Mouse (Mus musculus) liver, embryonic 12.5 days (tissue): ENCODE results near the gene Neu1. TPM values are rescaled to one million over a fixed set of nuclear protein-coding genes. Genes with fewer than 3 reads are reported as not detected.
A peak's percentile ranks its signal among the peaks of the same experiment; 100 is the strongest.
"Not testable (repeated sequence)": the region's sequence is repeated elsewhere in the genome, so short reads cannot be mapped to it uniquely, and the experiment has no call there.

Source experiments
- ATAC-seq: fragments of 200-750 bp; cut with Nextera tagmentation; 2 replicates; pipeline ENCODE4 v1.8.0; 2017; ENCODE audit warnings: moderate number of reproducible peaks, mild to moderate bottlenecking, moderate library complexity
- H3K27ac ChIP-seq: fragments of 300-500 bp; sonication (generic); 2 replicates; pipeline ENCODE4 v1.5.1; 2016; ENCODE audit warnings: mild to moderate bottlenecking
- H3K27me3 ChIP-seq: fragments of 300-500 bp; sonication (generic); replicated peaks from 2 replicates; pipeline ENCODE4 v1.6.1; 2016; ENCODE audit warnings: mild to moderate bottlenecking, moderate library complexity
- H3K36me3 ChIP-seq: fragments of 300-500 bp; sonication (generic); 2 replicates; pipeline ENCODE4 v1.6.1; 2016; ENCODE audit warnings: mild to moderate bottlenecking, moderate library complexity
- H3K4me1 ChIP-seq: fragments of 300-500 bp; sonication (generic); 2 replicates; pipeline ENCODE4 v1.6.1; 2016
- H3K4me2 ChIP-seq: fragments of 300-500 bp; sonication (generic); 2 replicates; pipeline ENCODE4 v1.6.1; 2016; ENCODE audit warnings: mild to moderate bottlenecking, moderate library complexity
- H3K4me3 ChIP-seq: fragments of 300-500 bp; sonication (generic); 2 replicates; pipeline ENCODE4 v1.5.1; 2016; ENCODE audit warnings: mild to moderate bottlenecking, moderate library complexity
- H3K9ac ChIP-seq: fragments of 300-500 bp; sonication (generic); 2 replicates; pipeline ENCODE4 v1.6.1; 2016; ENCODE audit warnings: mild to moderate bottlenecking, moderate library complexity
- H3K9me3 ChIP-seq: fragments of 300-500 bp; sonication (generic); replicated peaks from 2 replicates; pipeline ENCODE4 v1.6.1; 2016; ENCODE audit warnings: mild to moderate bottlenecking, moderate library complexity
- WGBS: fragments of 180-500 bp; shearing (Covaris S2); methylation state at CpG from one replicate; pipeline ENCODE4 v1.1.7; 2016; ENCODE audit not compliant: insufficient replicate concordance; 5-methylcytosine and 5-hydroxymethylcytosine counted together
- polyA plus RNA-seq: library from polyadenylated mRNA; unstranded; fragments of >200 nt; fragmentation: Nextera tagmentation; extraction: Ambion mirVana; gene quantifications from 2 replicates; pipeline ENCODE4 v1.2.1, GENCODE M21; 2016

The Neu1 gene
- polyA plus RNA-seq, 1 experiment from 2014 or later = 16.9 TPM

- peak overlapping the region; percentile 100 for H3K4me2 ChIP-seq
- peak overlapping the region; percentile 80 for H3K4me3 ChIP-seq
- H3K9ac ChIP-seq = peak overlapping the region; percentile 91
- peak overlapping the region; percentile 90 for H3K27ac ChIP-seq
- H3K36me3 ChIP-seq = peaks cover 14% of the 10 kb centered on the region
- no peak for ATAC-seq
- no peaks in the 10 kb centered on the region for H3K9me3 ChIP-seq
- peaks cover 66% of the 10 kb centered on the region for H3K4me1 ChIP-seq
- H3K27me3 ChIP-seq = no peaks in the 10 kb centered on the region
- 16% methylated on average over 48 of the region's 51 CpGs for WGBS
These were observed 36.1 kb upstream of the Neu1 start for GRCm38 (mm10) chr17:34894801-34895530.

GRCm38 (mm10) chr17:34895724-34896123 is 35.3 kb upstream of the Neu1 start:
- H3K27ac ChIP-seq = peak overlapping the region; percentile 90
- ATAC-seq = no peak
- 89% methylated on average over 15 of the region's 15 CpGs for WGBS
- H3K4me3 ChIP-seq = 0 out of 2 replicates have a peak overlapping the region, but pooled peaks have one; percentile 80
- H3K9me3 ChIP-seq = no peaks in the 10 kb centered on the region
- H3K4me1 ChIP-seq = peaks cover 73% of the 10 kb centered on the region
- no peak overlapping the region; the same call in 1 of the 2 replicates for H3K9ac ChIP-seq
- H3K36me3 ChIP-seq = peaks cover 14% of the 10 kb centered on the region
- H3K4me2 ChIP-seq = peak overlapping the region; percentile 100
- H3K27me3 ChIP-seq = no peaks in the 10 kb centered on the region

- WGBS = 71% methylated on average over 17 of the region's 17 CpGs
- Histone ChIP-seq H3K4me3 (no peak overlapping the region), H3K4me2 (peak overlapping the region; percentile 100), H3K4me1 (peaks cover 73% of the 10 kb centered on the region), H3K27ac (no peak overlapping the region; the same call in 1 of the 2 replicates), H3K36me3 (peaks cover 18% of the 10 kb centered on the region), H3K27me3 (no peaks in the 10 kb centered on the region), H3K9ac (no peak overlapping the region), H3K9me3 (no peaks in the 10 kb centered on the region)
- no peak for ATAC-seq
These were observed 34.7 kb upstream of the Neu1 start for GRCm38 (mm10) chr17:34896366-34896765.

- Histone ChIP-seq H3K27me3 (no peaks in the 10 kb centered on the region), H3K4me2 (peak overlapping the region; percentile 100), H3K4me1 (peaks cover 73% of the 10 kb centered on the region), H3K9me3 (no peaks in the 10 kb centered on the region), H3K36me3 (peaks cover 26% of the 10 kb centered on the region), H3K9ac (peak overlapping the region; percentile 93), H3K4me3 (peak overlapping the region; percentile 87), H3K27ac (peak overlapping the region; percentile 88)
- no peak for ATAC-seq
- 7% methylated on average over 10 of the region's 10 CpGs for WGBS
These were observed 33.5 kb upstream of the Neu1 start for GRCm38 (mm10) chr17:34897373-34898159.

- peak within 1 kb of the TSS; percentile 87 for H3K4me3 ChIP-seq
- H3K36me3 ChIP-seq = peaks cover 32% of the 10 kb centered on the region
- H3K27ac ChIP-seq = peak within 1 kb of the TSS; percentile 88
- H3K9ac ChIP-seq = peak within 1 kb of the TSS; percentile 93
- H3K4me1 ChIP-seq = peaks cover 73% of the 10 kb centered on the region
- peak within 1 kb of the TSS; percentile 100 for H3K4me2 ChIP-seq
- ATAC-seq = peak; percentile 60
- H3K27me3 ChIP-seq = no peaks in the 10 kb centered on the region
- no peaks in the 10 kb centered on the region for H3K9me3 ChIP-seq
- under 1% methylated on average over 32 of the region's 44 CpGs for WGBS
These were observed 32.9 kb upstream of the Neu1 start, which contains the start of the genes C2 and Ehmt2 for GRCm38 (mm10) chr17:34898160-34898586. Gene C2 (minus strand): TSS chr17:34898265. Gene Ehmt2 (plus strand): TSS chr17:34898469.

- Histone ChIP-seq H3K4me3 (peak overlapping the region; percentile 87), H3K4me1 (peaks cover 68% of the 10 kb centered on the region), H3K27me3 (no peaks in the 10 kb centered on the region), H3K27ac (peak overlapping the region; percentile 88), H3K36me3 (peaks cover 37% of the 10 kb centered on the region), H3K9me3 (no peaks in the 10 kb centered on the region), H3K9ac (peak overlapping the region; percentile 93), H3K4me2 (peak overlapping the region; percentile 100)
- ATAC-seq = no peak
- 1% methylated on average over 31 of the region's 47 CpGs for WGBS
These were observed 32.4 kb upstream of the Neu1 start for GRCm38 (mm10) chr17:34898706-34899052.

- peak; percentile 7; the same call in 1 of the 2 replicates for ATAC-seq
- Histone ChIP-seq H3K4me3 (peak overlapping the region; percentile 87), H3K4me2 (peak overlapping the region; percentile 100), H3K27ac (peak overlapping the region; percentile 88), H3K36me3 (peaks cover 43% of the 10 kb centered on the region), H3K4me1 (peaks cover 63% of the 10 kb centered on the region), H3K9ac (peak overlapping the region; percentile 93), H3K9me3 (no peaks in the 10 kb centered on the region), H3K27me3 (no peaks in the 10 kb centered on the region)
- WGBS = 3% methylated on average over 42 of the region's 45 CpGs
These were observed 31.8 kb upstream of the Neu1 start for GRCm38 (mm10) chr17:34899053-34899889.

GRCm38 (mm10) chr17:34899890-34900243 is 31.2 kb upstream of the Neu1 start:
- Histone ChIP-seq H3K9ac (peak overlapping the region; percentile 93), H3K4me3 (peak overlapping the region; percentile 87), H3K4me2 (peak overlapping the region; percentile 100), H3K9me3 (no peaks in the 10 kb centered on the region), H3K4me1 (peaks cover 57% of the 10 kb centered on the region), H3K36me3 (peaks cover 49% of the 10 kb centered on the region), H3K27me3 (no peaks in the 10 kb centered on the region), H3K27ac (peak overlapping the region; percentile 88)
- WGBS = 3% methylated on average over 5 of the region's 5 CpGs
- ATAC-seq = no peak

GRCm38 (mm10) chr17:34900826-34901225 is 30.2 kb upstream of the Neu1 start:
- not testable (repeated sequence) for H3K27me3 ChIP-seq, H3K9me3 ChIP-seq, H3K4me3 ChIP-seq, H3K27ac ChIP-seq, ATAC-seq, H3K9ac ChIP-seq
- H3K4me1 ChIP-seq = peaks cover 48% of the 10 kb centered on the region
- peaks cover 53% of the 10 kb centered on the region for H3K36me3 ChIP-seq
- H3K4me2 ChIP-seq = peak overlapping the region; percentile 100; the same call in 1 of the 2 replicates

- H3K27ac ChIP-seq, H3K9ac ChIP-seq, H3K4me3 ChIP-seq, H3K4me2 ChIP-seq, H3K9me3 ChIP-seq, ATAC-seq, H3K27me3 ChIP-seq: not testable (repeated sequence)
- 80% methylated on average over 7 of the region's 10 CpGs for WGBS
- peaks cover 56% of the 10 kb centered on the region for H3K36me3 ChIP-seq
- H3K4me1 ChIP-seq = peaks cover 37% of the 10 kb centered on the region
These were observed 29.1 kb upstream of the Neu1 start for GRCm38 (mm10) chr17:34901948-34902347.

- H3K4me1 ChIP-seq = peaks cover 27% of the 10 kb centered on the region
- no peak for ATAC-seq
- WGBS = 87% methylated on average over 9 of the region's 9 CpGs
- H3K9ac ChIP-seq = no peak overlapping the region
- H3K4me3 ChIP-seq = no peak overlapping the region
- no peaks in the 10 kb centered on the region for H3K9me3 ChIP-seq
- peaks cover 66% of the 10 kb centered on the region for H3K36me3 ChIP-seq
- no peak overlapping the region for H3K4me2 ChIP-seq
- no peaks in the 10 kb centered on the region for H3K27me3 ChIP-seq
- H3K27ac ChIP-seq = no peak overlapping the region
These were observed 28.2 kb upstream of the Neu1 start for GRCm38 (mm10) chr17:34902895-34903294.
